Mouse (Mus musculus): ENCODE results near the gene Nrxn3.

The Nrxn3 gene

GRCm38 (mm10) chr12:88818622-88819334, 96.1 kb downstream of the Nrxn3 start:
- DNase-seq, result no peak

GRCm38 (mm10) chr12:88819335-88819709, 96.6 kb downstream of the Nrxn3 start:
- no peak for DNase-seq

- DNase-seq, result no peak
Observed at GRCm38 (mm10) chr12:88820131-88820530, 97.5 kb downstream of the Nrxn3 start.

- no peak for DNase-seq
Observed at GRCm38 (mm10) chr12:88830851-88831250, 108.2 kb downstream of the Nrxn3 start.

- DNase-seq, result no peak
Observed at GRCm38 (mm10) chr12:88835821-88836220, 113.1 kb downstream of the Nrxn3 start.

DNA sequence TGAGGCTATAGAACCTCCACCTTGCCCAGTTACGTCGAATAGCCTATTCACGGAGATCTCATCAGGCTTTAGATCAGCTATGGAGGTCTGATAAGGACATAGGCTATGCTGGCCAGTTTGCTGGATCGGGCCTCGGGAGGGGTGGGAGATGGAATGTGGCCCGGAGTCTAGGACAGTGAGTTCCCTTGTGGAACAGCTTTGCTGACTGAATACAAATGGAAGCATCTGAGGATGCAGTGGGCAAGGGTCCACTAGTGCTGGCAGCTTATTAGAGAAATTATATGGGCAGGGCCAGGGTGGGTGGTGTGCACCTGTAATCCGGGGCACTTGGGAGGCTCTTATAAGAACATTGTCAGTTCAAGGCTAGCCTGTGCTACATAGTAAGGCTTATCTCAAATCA, 117.0 kb downstream of the Nrxn3 start:
- DNase-seq, result no peak

GRCm38 (mm10) chr12:88841350-88841749, 118.7 kb downstream of the Nrxn3 start:
- no peak for DNase-seq

DNA sequence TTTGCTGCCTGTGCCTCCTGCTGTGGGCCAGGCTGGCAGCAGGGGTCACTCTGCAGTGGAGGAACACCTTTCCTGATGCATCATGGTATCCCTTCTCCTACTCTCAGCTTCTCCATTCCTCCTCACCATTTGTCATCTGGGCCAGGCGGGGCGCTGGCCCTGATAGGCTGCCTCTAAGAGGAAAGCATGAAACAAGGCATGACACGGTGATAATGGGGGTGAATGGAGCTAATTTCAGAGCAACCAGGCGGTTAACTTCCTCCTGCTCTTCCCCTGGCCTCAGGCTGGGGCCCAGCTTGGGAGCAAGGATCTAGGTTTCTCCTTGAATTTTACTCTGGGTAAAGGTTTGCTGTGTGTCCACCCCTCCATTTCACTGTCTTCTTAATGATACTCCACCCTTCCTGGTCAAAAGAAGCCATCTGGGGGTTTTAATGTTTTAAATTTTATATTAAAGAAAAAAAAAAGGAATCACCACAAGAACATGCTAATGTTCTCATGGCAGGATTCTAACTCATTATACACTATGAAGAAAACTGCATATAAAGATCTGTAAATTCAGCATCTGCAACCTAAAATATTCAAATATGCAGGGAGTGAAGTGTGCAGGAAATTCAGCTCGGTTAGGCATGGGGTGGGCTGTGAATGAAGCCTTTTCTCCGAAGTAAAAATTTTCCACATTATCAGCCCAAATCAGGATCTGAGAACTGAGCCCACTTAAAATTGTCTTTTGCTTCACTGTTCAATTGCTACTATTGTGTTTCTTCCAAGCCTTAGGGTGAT, 127.9 kb downstream of the Nrxn3 start:
- DNase-seq, result no peak

GRCm38 (mm10) chr12:88854039-88854438, 131.4 kb downstream of the Nrxn3 start:
- no peak for DNase-seq

DNA sequence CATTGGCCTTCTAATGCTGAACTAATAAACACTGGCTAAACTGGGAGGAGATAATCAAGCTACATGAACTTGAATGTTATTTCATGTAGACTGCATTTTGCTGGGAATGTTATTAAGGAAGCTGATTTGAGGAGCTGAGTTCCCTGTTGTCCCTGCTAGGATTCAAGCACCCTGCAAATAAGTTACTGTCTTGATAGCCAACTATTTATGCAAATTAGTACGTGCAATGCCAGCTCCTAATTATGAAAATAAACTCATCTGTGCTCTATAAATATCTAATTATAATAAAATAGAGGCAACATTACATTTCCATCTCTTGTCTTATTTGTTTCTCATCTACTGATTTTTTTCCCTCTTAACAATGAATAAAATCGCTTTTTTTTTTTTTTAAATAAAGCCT, 135.0 kb downstream of the Nrxn3 start:
- DNase-seq, result no peak

DNA sequence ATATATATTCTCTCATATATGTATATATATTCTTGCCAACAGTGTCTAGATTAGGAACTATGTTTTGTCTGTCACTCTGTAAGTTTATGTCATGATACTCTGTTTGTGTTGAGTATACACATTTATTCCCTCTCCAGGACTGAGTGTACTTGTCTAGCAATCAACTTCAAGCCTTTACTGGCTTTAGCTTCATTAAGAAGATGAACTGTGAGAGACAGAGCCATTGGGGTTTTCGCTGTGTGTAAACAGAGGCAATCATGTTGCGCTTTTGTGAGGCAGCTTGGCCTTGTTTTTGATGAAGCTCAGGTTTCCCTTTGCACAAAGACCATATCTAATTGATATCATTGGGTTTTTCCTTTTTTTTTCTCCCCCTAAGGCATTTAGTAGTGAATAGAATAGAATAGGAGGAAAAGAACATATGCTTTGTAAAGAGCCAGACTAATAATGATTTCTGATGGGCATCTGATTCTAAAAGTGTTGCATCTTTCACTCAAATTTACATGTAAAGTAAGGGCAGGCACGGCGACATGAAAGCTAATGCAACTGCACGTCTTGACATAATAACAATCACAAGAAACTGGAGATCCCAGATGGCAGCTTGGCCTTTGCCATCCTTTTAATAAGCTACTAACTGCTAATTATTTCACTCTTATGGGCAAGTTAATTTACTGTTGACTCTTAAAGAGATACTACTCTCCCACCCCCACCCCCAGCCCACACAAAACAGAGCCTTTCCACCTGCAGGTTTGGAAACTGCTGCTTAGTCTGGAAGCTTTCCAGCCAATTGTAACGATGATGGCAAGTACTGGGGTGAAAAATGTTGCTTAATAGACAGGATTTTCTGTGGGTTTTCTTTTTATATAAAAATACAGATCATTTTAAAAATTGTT, 137.0 kb downstream of the Nrxn3 start:
- DNase-seq, result no peak

- no peak for DNase-seq
Observed at GRCm38 (mm10) chr12:88860397-88860796, 137.7 kb downstream of the Nrxn3 start.

GRCm38 (mm10) chr12:88863069-88863468, 140.4 kb downstream of the Nrxn3 start:
- DNase-seq, result no peak

DNA sequence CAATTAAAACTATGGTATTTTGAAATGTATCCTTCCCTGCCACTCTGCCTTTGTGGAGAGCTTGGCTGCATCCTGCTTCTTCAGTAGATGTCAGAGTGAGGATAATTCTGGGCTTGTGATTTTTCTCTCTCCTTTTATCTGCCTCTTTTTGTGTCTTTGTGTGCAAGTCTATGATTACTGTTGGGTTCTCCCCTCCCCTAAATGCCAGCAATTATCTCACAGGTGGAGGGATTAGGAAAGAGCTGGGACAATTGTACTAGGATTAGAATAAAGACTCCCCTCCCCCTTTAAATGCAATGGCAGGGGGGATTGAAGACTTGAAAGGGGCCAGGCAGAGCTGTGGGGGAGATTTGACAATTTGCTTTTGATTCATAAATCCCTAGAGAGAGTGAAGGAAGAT, 145.6 kb downstream of the Nrxn3 start:
- no peak for DNase-seq

DNA sequence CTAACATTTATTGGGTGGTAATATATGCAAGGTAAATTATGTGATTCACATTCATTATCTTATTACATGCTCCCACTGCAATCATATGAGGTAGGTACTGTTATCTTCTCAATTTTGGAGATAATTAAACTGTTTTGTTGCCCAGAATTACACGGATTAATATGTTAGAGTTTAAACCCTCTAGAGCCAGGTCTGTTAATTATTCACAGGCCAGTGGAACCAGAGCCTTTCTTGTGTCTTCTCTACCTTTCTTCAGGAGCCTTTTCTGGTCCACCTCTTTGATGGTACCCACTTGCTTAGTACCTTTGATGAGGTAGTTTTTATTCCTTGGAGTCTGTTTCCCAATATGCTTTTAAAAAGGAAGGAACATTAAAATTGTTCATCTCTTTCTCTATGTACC, 174.7 kb downstream of the Nrxn3 start:
- no peak for DNase-seq

- DNase-seq, result no peak
Observed at GRCm38 (mm10) chr12:88900014-88900727, 177.5 kb downstream of the Nrxn3 start.

DNA sequence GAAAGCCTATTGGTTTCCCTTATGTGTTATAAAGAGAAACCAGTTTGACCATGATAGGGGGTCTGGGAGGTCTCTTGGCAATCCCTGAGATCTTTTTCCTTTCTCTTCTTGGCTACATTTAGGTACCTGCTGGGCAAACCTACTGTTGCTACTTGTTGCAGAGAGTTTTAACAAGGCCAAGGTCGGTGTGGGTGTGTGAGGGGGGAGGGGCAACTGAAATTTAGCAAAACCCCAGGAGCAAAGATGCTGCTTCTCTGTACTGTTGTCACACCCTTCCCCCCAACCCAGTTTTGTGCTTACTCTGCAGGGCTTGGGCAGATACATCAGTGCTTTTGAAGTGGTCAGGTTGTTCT, 178.0 kb downstream of the Nrxn3 start:
- no peak for DNase-seq

- no peak for DNase-seq
Observed at GRCm38 (mm10) chr12:88910761-88911160, 188.1 kb downstream of the Nrxn3 start.

DNA sequence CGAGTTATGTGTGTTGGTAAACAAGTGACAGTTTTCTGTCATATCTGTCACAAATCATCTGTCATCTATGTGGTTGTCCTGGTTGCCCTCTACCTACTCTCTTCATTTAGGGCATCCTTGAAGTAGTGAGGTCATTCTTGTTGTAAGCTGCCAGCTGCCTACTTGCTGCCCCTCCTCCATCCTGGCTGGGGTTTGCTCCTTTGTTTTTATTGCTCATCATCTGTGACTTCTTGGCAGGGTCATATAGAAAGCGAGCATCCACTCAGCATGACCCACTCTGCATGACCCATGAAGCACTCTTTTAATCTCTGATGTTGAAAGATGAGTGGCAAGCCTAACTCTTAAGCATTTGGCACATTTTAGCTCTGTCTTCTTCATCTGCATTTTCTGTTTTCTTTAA, 194.1 kb downstream of the Nrxn3 start:
- no peak for DNase-seq

- DNase-seq, result no peak
Observed at GRCm38 (mm10) chr12:88924896-88925295, 202.2 kb downstream of the Nrxn3 start.

DNA sequence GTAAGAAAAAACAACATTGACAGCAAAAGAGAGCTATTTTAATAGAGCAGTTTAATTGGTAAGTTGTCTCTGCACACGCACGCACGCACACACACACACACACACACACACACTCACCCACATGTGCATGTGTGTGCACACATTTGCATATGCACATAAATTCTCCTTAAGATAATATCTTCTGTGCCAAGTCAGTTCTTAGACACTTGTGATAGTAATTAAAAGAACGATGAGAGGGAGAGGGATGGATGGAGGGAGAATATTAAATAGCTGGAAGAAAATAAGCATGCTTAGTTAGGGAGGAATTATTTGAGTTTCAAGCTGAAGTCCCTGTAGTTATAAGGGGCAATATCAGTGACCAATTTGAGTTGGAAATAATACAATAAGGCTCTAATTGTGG, 203.6 kb downstream of the Nrxn3 start:
- DNase-seq, result no peak

DNA sequence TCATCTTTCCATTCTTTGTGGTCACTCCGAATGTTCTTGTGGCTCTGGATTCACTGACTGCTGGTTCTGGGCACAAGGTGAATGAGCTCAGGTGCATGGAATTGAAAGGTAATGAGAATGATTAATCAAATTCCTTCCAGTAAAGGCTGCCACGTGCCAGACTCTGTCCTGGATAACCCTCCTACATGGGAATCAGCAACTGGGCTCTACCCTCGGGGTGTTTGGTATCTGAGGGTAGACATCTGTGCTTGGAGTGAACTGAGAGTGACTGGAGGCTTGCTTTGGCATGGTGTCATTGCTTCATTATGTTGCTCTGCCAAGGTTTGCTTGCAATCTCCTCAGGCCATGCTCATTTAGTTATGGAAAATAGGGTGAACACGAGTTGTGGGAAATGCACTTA, 209.0 kb downstream of the Nrxn3 start:
- DNase-seq, result no peak

GRCm38 (mm10) chr12:88939679-88940078, 217.0 kb downstream of the Nrxn3 start:
- DNase-seq, result no peak
